Mouse (Mus musculus) midbrain, embryonic 16.5 days (tissue): ENCODE measurements around the gene Trim37. TPM values are rescaled to one million over a fixed set of nuclear protein-coding genes. Genes with fewer than 3 reads are reported as not detected.

Experiments used
- ATAC-seq: fragments of 200-750 bp; cut with Nextera tagmentation; 2 replicates; pipeline ENCODE4 v1.8.0; 2017; ENCODE audit warnings: moderate TSS enrichment
- H3K27ac ChIP-seq: fragments of 300-500 bp; sonication (generic); 2 replicates; pipeline ENCODE4 v1.5.1; 2014; ENCODE audit warnings: mild to moderate bottlenecking, low read length, mixed read lengths
- H3K27me3 ChIP-seq: fragments of 300-500 bp; sonication (generic); 2 replicates; pipeline ENCODE4 v1.6.1; 2014; ENCODE audit warnings: low read depth, low read length, mixed read lengths; ENCODE audit not compliant: control insufficient read depth, insufficient read depth
- H3K36me3 ChIP-seq: fragments of 300-500 bp; sonication (generic); 2 replicates; pipeline ENCODE4 v1.6.1; 2014; ENCODE audit warnings: mild to moderate bottlenecking, low read length, moderate library complexity, mixed read lengths; ENCODE audit not compliant: control insufficient read depth, insufficient read depth
- H3K4me1 ChIP-seq: fragments of 300-500 bp; sonication (generic); 2 replicates; pipeline ENCODE4 v1.6.1; 2014; ENCODE audit warnings: mild to moderate bottlenecking, low read length, mixed read lengths; ENCODE audit not compliant: control insufficient read depth, insufficient read depth
- H3K4me2 ChIP-seq: fragments of 300-500 bp; sonication (generic); 2 replicates; pipeline ENCODE4 v1.6.1; 2014; ENCODE audit warnings: mild to moderate bottlenecking, low read length, mixed read lengths
- H3K4me3 ChIP-seq: fragments of 300-500 bp; sonication (generic); 2 replicates; pipeline ENCODE4 v1.5.1; 2014; ENCODE audit warnings: low read depth, mild to moderate bottlenecking, low read length, moderate library complexity, mixed read lengths
- H3K9ac ChIP-seq: fragments of 300-500 bp; sonication (generic); 2 replicates; pipeline ENCODE4 v1.6.1; 2014; ENCODE audit warnings: low read depth, low read length, mixed read lengths
- H3K9me3 ChIP-seq: fragments of 300-500 bp; sonication (generic); replicated peaks from 2 replicates; pipeline ENCODE4 v1.6.1; 2014; ENCODE audit warnings: mild to moderate bottlenecking, low read length, mixed read lengths; ENCODE audit not compliant: control insufficient read depth, poor library complexity, severe bottlenecking
- WGBS: fragments of 180-500 bp; shearing (Covaris S2); extraction: QIAGEN DNeasy Blood & Tissue Kit; methylation state at CpG from one replicate; pipeline ENCODE4 v1.1.7; 2014; 5-methylcytosine and 5-hydroxymethylcytosine counted together
- polyA plus RNA-seq: library from polyadenylated mRNA; unstranded; fragments of >200 nt; fragmentation: Nextera tagmentation; extraction: Ambion mirVana; gene quantifications from 2 replicates; pipeline ENCODE4 v1.2.1, GENCODE M21; 2015

Gene Trim37
- 89.6 and 93.4 TPM in 2 replicates for polyA plus RNA-seq

- ATAC-seq = peak; percentile 95
- Histone ChIP-seq H3K4me3 (peak within 1 kb of the TSS; percentile 57), H3K9me3 (no peaks in the 10 kb centered on the region), H3K27me3 (no peaks in the 10 kb centered on the region), H3K9ac (peak within 1 kb of the TSS; percentile 73), H3K4me2 (peak within 1 kb of the TSS; percentile 81), H3K4me1 (peaks cover 15% of the 10 kb centered on the region), H3K36me3 (peaks cover 8% of the 10 kb centered on the region), H3K27ac (peak within 1 kb of the TSS; percentile 82)
- under 1% methylated on average over 76 of the region's 105 CpGs for WGBS
Measured at GRCm38 (mm10) chr11:87126824-87127816, at the start of gene Trim37. Gene Trim37 (plus strand): TSS chr11:87127077.

GRCm38 (mm10) chr11:87083712-87084111 is 43.2 kb upstream of the Trim37 start:
- Histone ChIP-seq H3K36me3 (peaks cover 17% of the 10 kb centered on the region), H3K4me2 (no peak overlapping the region), H3K27ac (no peak overlapping the region)

DNA sequence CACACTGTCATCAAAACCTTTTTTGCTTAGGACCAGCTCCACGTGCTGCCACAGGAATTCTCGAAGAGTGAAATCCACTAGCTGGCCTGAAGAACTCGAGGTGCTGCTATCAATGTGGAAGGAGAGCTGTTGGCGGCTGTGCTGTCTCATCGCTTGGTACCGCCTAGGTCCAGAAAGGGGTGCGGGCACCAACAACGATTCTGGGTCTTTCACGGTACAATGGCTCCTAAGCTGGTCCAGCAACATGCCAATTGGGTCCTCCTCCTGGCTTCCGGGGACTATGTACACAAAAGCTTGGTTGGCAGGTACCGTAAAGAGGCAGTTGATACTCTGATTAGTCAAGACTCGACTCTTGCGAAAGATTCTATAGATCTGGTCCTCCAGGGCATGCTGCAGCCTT is 41.4 kb upstream of the Trim37 start:
- Histone ChIP-seq H3K9ac (no peak overlapping the region), H3K4me1 (peaks cover 28% of the 10 kb centered on the region), H3K27me3 (no peaks in the 10 kb centered on the region), H3K36me3 (peaks cover 14% of the 10 kb centered on the region), H3K4me2 (peak overlapping the region; percentile 88), H3K27ac (no peak overlapping the region), H3K4me3 (peak overlapping the region; percentile 90), H3K9me3 (no peaks in the 10 kb centered on the region)
- no peak for ATAC-seq
- WGBS = 91% methylated on average over 13 of the region's 13 CpGs

More at GRCm38 (mm10) chr11:87083712-87084111, 43.2 kb upstream of the Trim37 start:
- Histone ChIP-seq H3K9me3 (no peaks in the 10 kb centered on the region), H3K4me1 (peaks cover 28% of the 10 kb centered on the region), H3K4me3 (no peak overlapping the region), H3K27me3 (no peaks in the 10 kb centered on the region), H3K9ac (no peak overlapping the region)
- no peak for ATAC-seq
- 83% methylated on average over 1 of the region's 1 CpGs for WGBS

DNA sequence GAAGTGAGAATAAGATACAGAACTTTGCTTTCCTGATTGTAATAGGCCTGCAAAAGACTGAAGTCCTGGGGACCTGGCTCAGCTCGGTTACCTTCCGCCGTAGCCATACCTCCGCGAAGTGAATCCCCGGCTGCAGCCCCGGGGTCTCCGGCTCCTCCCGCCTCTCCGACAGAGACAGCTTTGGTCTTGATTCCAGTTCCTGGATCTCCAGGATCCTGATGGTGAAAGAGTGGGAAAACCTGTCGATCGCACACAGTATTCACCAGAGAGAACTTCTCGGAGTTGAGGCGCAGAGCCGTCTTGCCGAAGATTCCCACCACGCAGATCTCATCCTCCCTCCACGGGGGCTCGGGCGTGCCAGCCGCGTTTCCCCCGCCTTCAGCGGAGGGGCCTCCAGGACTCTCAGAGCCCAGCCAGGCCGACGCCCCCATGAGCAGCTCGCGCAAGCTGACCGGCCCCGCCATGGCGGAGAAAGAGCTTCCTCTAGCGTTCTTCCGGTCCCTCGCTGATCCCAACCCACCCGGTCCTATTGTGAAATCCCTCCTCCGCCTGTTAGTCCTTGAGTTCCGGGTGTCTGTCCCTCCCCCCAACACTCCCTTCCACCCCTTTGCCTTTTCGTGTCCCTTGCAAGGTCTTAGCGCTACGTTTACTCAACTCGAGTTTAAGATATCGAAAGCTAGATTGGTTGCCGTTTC is 40.4 kb upstream of the Trim37 start, which contains the start of gene Smg8:
TSS of gene Smg8 (minus strand) at position 485 of the 695 bp plus-strand sequence.
- Histone ChIP-seq H3K9ac (peak within 1 kb of the TSS; percentile 85), H3K27ac (peak within 1 kb of the TSS; percentile 30), H3K27me3 (no peaks in the 10 kb centered on the region), H3K4me2 (peak within 1 kb of the TSS; percentile 88), H3K36me3 (peaks cover 5% of the 10 kb centered on the region; the same call in 1 of the 2 replicates), H3K4me3 (peak within 1 kb of the TSS; percentile 90), H3K9me3 (no peaks in the 10 kb centered on the region), H3K4me1 (peaks cover 28% of the 10 kb centered on the region)
- peak; percentile 90 for ATAC-seq
- 1% methylated on average over 43 of the region's 43 CpGs for WGBS

- H3K9ac ChIP-seq = peak overlapping the region; percentile 85; the same call in 1 of the 2 replicates
- H3K4me1 ChIP-seq = peaks cover 26% of the 10 kb centered on the region
- 68% methylated on average over 2 of the region's 2 CpGs for WGBS
- no peaks in the 10 kb centered on the region for H3K27me3 ChIP-seq
- peaks cover 5% of the 10 kb centered on the region; the same call in 1 of the 2 replicates for H3K36me3 ChIP-seq
- no peak for ATAC-seq
- peak overlapping the region; percentile 90 for H3K4me3 ChIP-seq
- no peak overlapping the region for H3K27ac ChIP-seq
- H3K4me2 ChIP-seq = peak overlapping the region; percentile 88
- H3K9me3 ChIP-seq = no peaks in the 10 kb centered on the region
Measured at GRCm38 (mm10) chr11:87087142-87087541, 39.7 kb upstream of the Trim37 start.

DNA sequence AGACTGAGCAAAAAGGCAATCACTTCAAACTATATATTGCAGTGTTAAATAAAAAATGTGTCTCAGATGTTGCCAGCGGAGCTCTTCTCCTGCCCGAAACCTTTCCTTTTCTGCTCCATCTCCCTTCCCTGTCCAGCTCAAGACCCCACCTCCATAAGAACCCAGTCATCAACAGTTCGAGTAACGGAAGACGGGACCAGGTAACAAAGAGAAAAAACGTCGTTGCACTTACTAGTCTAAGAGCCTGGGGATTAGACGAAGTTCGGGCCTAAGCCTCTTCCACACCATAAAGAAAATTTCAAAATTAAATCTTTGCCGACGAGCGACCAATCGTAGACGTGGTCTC is 18.5 kb upstream of the Trim37 start, which contains the start of gene Prr11:
TSS of gene Prr11 (minus strand) at position 300 of the 346 bp plus-strand sequence.
- no peaks in the 10 kb centered on the region for H3K9me3 ChIP-seq
- peak within 1 kb of the TSS; percentile 70 for H3K9ac ChIP-seq
- no peak for ATAC-seq
- peak within 1 kb of the TSS; percentile 95 for H3K27ac ChIP-seq
- WGBS = under 1% methylated on average over 14 of the region's 14 CpGs
- no peaks in the 10 kb centered on the region for H3K27me3 ChIP-seq
- H3K4me1 ChIP-seq = peaks cover 21% of the 10 kb centered on the region
- H3K4me3 ChIP-seq = peak within 1 kb of the TSS; percentile 57
- H3K4me2 ChIP-seq = peak within 1 kb of the TSS; percentile 76
- peaks cover 2% of the 10 kb centered on the region; the same call in 1 of the 2 replicates for H3K36me3 ChIP-seq

GRCm38 (mm10) chr11:87108755-87109518 is 17.9 kb upstream of the Trim37 start, which contains the start of gene Ska2:
Gene Ska2 (plus strand): TSS chr11:87109234.
- no peaks in the 10 kb centered on the region for H3K9me3 ChIP-seq
- H3K4me2 ChIP-seq = peak within 1 kb of the TSS; percentile 76
- H3K9ac ChIP-seq = peak within 1 kb of the TSS; percentile 70
- peak; percentile 99 for ATAC-seq
- H3K27ac ChIP-seq = peak within 1 kb of the TSS; percentile 95
- H3K4me1 ChIP-seq = peaks cover 21% of the 10 kb centered on the region
- no peaks in the 10 kb centered on the region for H3K27me3 ChIP-seq
- WGBS = under 1% methylated on average over 40 of the region's 40 CpGs
- peak within 1 kb of the TSS; percentile 57 for H3K4me3 ChIP-seq
- peaks cover 2% of the 10 kb centered on the region; the same call in 1 of the 2 replicates for H3K36me3 ChIP-seq

- H3K4me2 ChIP-seq = peak overlapping the region; percentile 76
- no peaks in the 10 kb centered on the region for H3K9me3 ChIP-seq
- WGBS = 1% methylated on average over 39 of the region's 42 CpGs
- H3K4me1 ChIP-seq = peaks cover 21% of the 10 kb centered on the region
- peak overlapping the region; percentile 70 for H3K9ac ChIP-seq
- no peaks in the 10 kb centered on the region for H3K27me3 ChIP-seq
- H3K27ac ChIP-seq = peak overlapping the region; percentile 95
- H3K36me3 ChIP-seq = 0 out of 2 replicates have a peak, but pooled peaks cover 2% of the 10 kb centered on the region
- H3K4me3 ChIP-seq = peak overlapping the region; percentile 57
- no peak for ATAC-seq
Measured at GRCm38 (mm10) chr11:87109519-87110171, 17.2 kb upstream of the Trim37 start.
